Comparison of ENCODE assay signal across 25 mouse cellular contexts in the genomic region with DNA sequence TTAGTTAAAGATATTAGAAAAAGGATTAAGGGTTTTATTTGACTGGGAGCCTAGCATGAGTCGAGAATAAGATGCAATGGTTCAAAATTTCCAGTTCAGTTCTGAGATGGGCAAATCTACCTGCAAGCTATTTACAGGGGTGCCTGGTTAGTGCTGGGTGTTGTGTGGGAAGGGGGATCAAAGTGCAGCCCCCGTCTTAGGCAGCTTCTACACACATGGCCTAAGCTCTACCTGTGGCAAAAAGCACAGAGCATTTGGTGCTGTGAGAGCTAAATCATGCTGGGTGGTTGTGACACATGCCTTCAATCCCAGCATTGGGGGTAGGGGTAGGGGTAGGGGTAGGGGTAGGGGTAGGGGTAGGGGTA. TPM values are rescaled to one million over a fixed set of nuclear protein-coding genes. Genes with fewer than 3 reads are reported as not detected.
DNase-seq lines count a peak whose midpoint lies in the region; ATAC-seq and TF ChIP-seq lines count a peak whose summit lies in the region.
"Had no signal": no experiment of that assay in that cellular context is flagged by ENCODE, and none has a peak within 500 bp of the region (broad histone marks: within the 10 kb centered on the region; RNA-seq: fewer than 3 reads in every experiment).

No protein-coding gene starts in this region.

- H3K4me3 ChIP-seq in liver, adult 2 months (ENCODE audit: insufficient read depth, low read depth, low read length) = no peak overlapping the region
- H3K4me3 ChIP-seq in stomach, embryonic 14.5 days (ENCODE audit: low read depth, low read length) = no peak overlapping the region
- no peak overlapping the region for H3K4me3 ChIP-seq in stomach, postnatal 0 days (ENCODE audit: low read depth, low read length)
- no peak overlapping the region for H3K4me3 ChIP-seq in intestine, embryonic 16.5 days (ENCODE audit: low read length)
- H3K4me3 ChIP-seq: embryonic facial prominence, embryonic 12.5 days; embryonic facial prominence, embryonic 15.5 days; gastrocnemius, adult 2 months; heart, embryonic 13.5 days had no signal

- no peak for TF ChIP-seq EP300 in stomach, postnatal 0 days (optimal IDR thresholded peaks at IDR 0.05)

- H3K36me3 ChIP-seq in liver, adult 2 months (ENCODE audit: control insufficient read depth, insufficient read depth, low read length) = no peaks in the 10 kb centered on the region
- H3K36me3 ChIP-seq in stomach, embryonic 14.5 days (ENCODE audit: control insufficient read depth, insufficient read depth, low read length) = no peaks in the 10 kb centered on the region
- no peaks in the 10 kb centered on the region for H3K36me3 ChIP-seq in stomach, postnatal 0 days (ENCODE audit: control insufficient read depth, insufficient read depth, low read length)
- no peaks in the 10 kb centered on the region for H3K36me3 ChIP-seq in intestine, embryonic 16.5 days (ENCODE audit: control insufficient read depth, insufficient read depth, low read length)
- H3K36me3 ChIP-seq: embryonic facial prominence, embryonic 12.5 days; embryonic facial prominence, embryonic 15.5 days; heart, embryonic 13.5 days had no signal

- ATAC-seq in stomach, embryonic 14.5 days (ENCODE audit: insufficient number of reproducible peaks, insufficient read depth, low FRiP score, low read depth) = peak; percentile 12; the same call in 1 of the 2 replicates
- no peak for ATAC-seq in stomach, postnatal 0 days (ENCODE audit: low FRiP score, low TSS enrichment)
- peak; percentile 40; the same call in 1 of the 2 replicates for ATAC-seq in intestine, embryonic 16.5 days
- ATAC-seq: CD4-positive, CD25-positive, alpha-beta regulatory T cell, adult 4 months; forebrain, embryonic 14.5 days; forebrain, postnatal 0 days; hindbrain, postnatal 0 days had no signal

- 0 out of 2 replicates have a peak overlapping the region, but pooled peaks have one; percentile 5 for H3K9ac ChIP-seq in liver, adult 2 months (ENCODE audit: low read depth, low read length)
- H3K9ac ChIP-seq in stomach, embryonic 14.5 days (replicated peaks; ENCODE audit: low read depth, low read length) = no peak overlapping the region
- no peak overlapping the region for H3K9ac ChIP-seq in stomach, postnatal 0 days (ENCODE audit: low read length)
- no peak overlapping the region for H3K9ac ChIP-seq in intestine, embryonic 16.5 days (ENCODE audit: low read depth, low read length)
- H3K9ac ChIP-seq: embryonic facial prominence, embryonic 12.5 days; embryonic facial prominence, embryonic 15.5 days; forebrain, postnatal 0 days; hindbrain, embryonic 14.5 days had no signal

- no peaks in the 10 kb centered on the region for H3K27me3 ChIP-seq in liver, adult 2 months (ENCODE audit: control insufficient read depth, insufficient read depth, low read length)
- H3K27me3 ChIP-seq in stomach, embryonic 14.5 days (ENCODE audit: control insufficient read depth, insufficient read depth, low read length) = no peaks in the 10 kb centered on the region
- no peaks in the 10 kb centered on the region for H3K27me3 ChIP-seq in stomach, postnatal 0 days (ENCODE audit: control insufficient read depth, insufficient read depth, low read length)
- H3K27me3 ChIP-seq in intestine, embryonic 16.5 days (replicated peaks; ENCODE audit: control insufficient read depth, insufficient read depth, low read length) = no peaks in the 10 kb centered on the region
- H3K27me3 ChIP-seq: embryonic facial prominence, embryonic 12.5 days; embryonic facial prominence, embryonic 15.5 days; heart, embryonic 13.5 days had no signal

- no peak for TF ChIP-seq CTCF in liver, adult 2 months (IDR thresholded peaks at IDR 0.05; ENCODE audit: low read depth, low read length)
- no peak for TF ChIP-seq CTCF in stomach, postnatal 0 days (IDR thresholded peaks at IDR 0.05; ENCODE audit: low read depth)

- TF ChIP-seq POLR2A in liver, adult 2 months (IDR thresholded peaks at IDR 0.05; ENCODE audit: extremely low read depth, insufficient read depth, low read length) = no peak

- H3K79me2 ChIP-seq in liver, adult 2 months (ENCODE audit: control insufficient read depth, insufficient read depth, low read length) = no peaks in the 10 kb centered on the region

- H3K4me1 ChIP-seq in liver, adult 2 months (ENCODE audit: control insufficient read depth, insufficient read depth, low read length) = peaks cover 17% of the 10 kb centered on the region
- H3K4me1 ChIP-seq in stomach, embryonic 14.5 days (ENCODE audit: control insufficient read depth, insufficient read depth, low read length) = peaks cover 3% of the 10 kb centered on the region
- H3K4me1 ChIP-seq in stomach, postnatal 0 days (replicated peaks; ENCODE audit: control insufficient read depth, insufficient read depth) = no peaks in the 10 kb centered on the region
- H3K4me1 ChIP-seq in intestine, embryonic 16.5 days (ENCODE audit: control insufficient read depth, insufficient read depth, low read length) = peaks cover 21% of the 10 kb centered on the region

- H3K27ac ChIP-seq in liver, adult 2 months (replicated peaks; ENCODE audit: insufficient read depth, low read depth, low read length) = peak overlapping the region; percentile 76
- no peak overlapping the region for H3K27ac ChIP-seq in stomach, embryonic 14.5 days (ENCODE audit: low read length)
- no peak overlapping the region for H3K27ac ChIP-seq in stomach, postnatal 0 days (replicated peaks)
- H3K27ac ChIP-seq in intestine, embryonic 16.5 days (ENCODE audit: low read length) = no peak overlapping the region
- H3K27ac ChIP-seq: embryonic facial prominence, embryonic 12.5 days; embryonic facial prominence, embryonic 15.5 days; gastrocnemius, adult 2 months; hindbrain, embryonic 14.5 days; hindbrain, postnatal 0 days had no signal

- WGBS in liver, adult 2 months = 25% methylated on average over 2 of the region's 2 CpGs
- WGBS in stomach, embryonic 14.5 days = 58% methylated on average over 2 of the region's 2 CpGs
- WGBS in stomach, postnatal 0 days = 45% methylated on average over 2 of the region's 2 CpGs
- 61% methylated on average over 2 of the region's 2 CpGs for WGBS in intestine, embryonic 16.5 days

- H3K9me3 ChIP-seq in stomach, embryonic 14.5 days (ENCODE audit: control insufficient read depth, low read depth, low read length) = no peaks in the 10 kb centered on the region
- no peaks in the 10 kb centered on the region for H3K9me3 ChIP-seq in stomach, postnatal 0 days (ENCODE audit: control insufficient read depth, low read length)
- no peaks in the 10 kb centered on the region for H3K9me3 ChIP-seq in intestine, embryonic 16.5 days (ENCODE audit: control insufficient read depth, low read length)
- H3K9me3 ChIP-seq: embryonic facial prominence, embryonic 12.5 days; embryonic facial prominence, embryonic 15.5 days; heart, embryonic 13.5 days had no signal

- H3K4me2 ChIP-seq in stomach, embryonic 14.5 days (replicated peaks; ENCODE audit: low read depth, low read length) = no peak overlapping the region
- no peak overlapping the region for H3K4me2 ChIP-seq in stomach, postnatal 0 days (replicated peaks; ENCODE audit: low read depth)
- H3K4me2 ChIP-seq in intestine, embryonic 16.5 days (ENCODE audit: low read depth, low read length) = no peak overlapping the region
- H3K4me2 ChIP-seq: embryonic facial prominence, embryonic 12.5 days; embryonic facial prominence, embryonic 15.5 days; heart, embryonic 13.5 days; hindbrain, embryonic 14.5 days had no signal

- DNase-seq in liver, adult 2 months (ENCODE audit: extremely low read depth, low read depth, low spot score) = no peak
- no peak for DNase-seq in liver
- no peak for DNase-seq in stomach, postnatal 0 days (ENCODE audit: low spot score)
- DNase-seq in Muller cell, postnatal 12 days (ENCODE audit: inconsistent ontology term) = no peak
- DNase-seq: adrenal gland, adult 2 months; adrenal gland, postnatal 14 days; cerebellum, adult 11 months; cerebellum, adult 2 months; cerebellum, adult 9-11 months; cerebellum, postnatal 25 days; forebrain, postnatal 0 days; gastrocnemius, adult 2 months; gastrocnemius, postnatal 14 days; heart, adult 11 months; heart, postnatal 14 days; heart, postnatal 4 days had no signal

RNA-seq across cellular contexts. Expression of gene Zfp706, which starts 32.3 kb away (rescaled TPM):
- total RNA-seq in liver, adult 2 months (2014; rRNA removed) = 22.5 and 25.0 TPM in 2 replicates
- 22.5 and 23.0 TPM in 2 replicates for polyA plus RNA-seq in liver, adult 2 months (2012; rRNA removed)
- polyA plus RNA-seq in stomach, embryonic 14.5 days (2014; fragmentation: Nextera tagmentation; extraction: Ambion mirVana) = 417 and 432 TPM in 2 replicates
- polyA plus RNA-seq in stomach, postnatal 0 days (2015; fragmentation: Nextera tagmentation; extraction: Ambion mirVana) = 868 and 874 TPM in 2 replicates
- polyA plus RNA-seq in intestine, embryonic 16.5 days (2015; fragmentation: Nextera tagmentation; extraction: Ambion mirVana) = 613 and 620 TPM in 2 replicates

Comparison
In these comparisons a context has a peak if more than half of its experiments do, and no peak if none do; other contexts are left out.
1. RNA of gene Zfp706, which starts 32.3 kb away (polyA plus RNA-seq): 868 to 874 TPM in stomach, postnatal 0 days, 613 to 620 TPM in intestine, embryonic 16.5 days and 417 to 432 TPM in stomach, embryonic 14.5 days; 22.5 to 23.0 TPM in liver, adult 2 months; every median in the first group is over 10 times any median in the second.